Mouse (Mus musculus) liver, embryonic 12.5 days (tissue): ENCODE data around the gene Tubgcp2. TPM values are rescaled to one million over a fixed set of nuclear protein-coding genes. Genes with fewer than 3 reads are reported as not detected.

Experiments used
- ATAC-seq: fragments of 200-750 bp; cut with Nextera tagmentation; 2 replicates; pipeline ENCODE4 v1.8.0; 2017; ENCODE audit warnings: moderate number of reproducible peaks, mild to moderate bottlenecking, moderate library complexity
- H3K27ac ChIP-seq: fragments of 300-500 bp; sonication (generic); 2 replicates; pipeline ENCODE4 v1.5.1; 2016; ENCODE audit warnings: mild to moderate bottlenecking
- H3K27me3 ChIP-seq: fragments of 300-500 bp; sonication (generic); replicated peaks from 2 replicates; pipeline ENCODE4 v1.6.1; 2016; ENCODE audit warnings: mild to moderate bottlenecking, moderate library complexity
- H3K36me3 ChIP-seq: fragments of 300-500 bp; sonication (generic); 2 replicates; pipeline ENCODE4 v1.6.1; 2016; ENCODE audit warnings: mild to moderate bottlenecking, moderate library complexity
- H3K4me1 ChIP-seq: fragments of 300-500 bp; sonication (generic); 2 replicates; pipeline ENCODE4 v1.6.1; 2016
- H3K4me2 ChIP-seq: fragments of 300-500 bp; sonication (generic); 2 replicates; pipeline ENCODE4 v1.6.1; 2016; ENCODE audit warnings: mild to moderate bottlenecking, moderate library complexity
- H3K4me3 ChIP-seq: fragments of 300-500 bp; sonication (generic); 2 replicates; pipeline ENCODE4 v1.5.1; 2016; ENCODE audit warnings: mild to moderate bottlenecking, moderate library complexity
- H3K9ac ChIP-seq: fragments of 300-500 bp; sonication (generic); 2 replicates; pipeline ENCODE4 v1.6.1; 2016; ENCODE audit warnings: mild to moderate bottlenecking, moderate library complexity
- H3K9me3 ChIP-seq: fragments of 300-500 bp; sonication (generic); replicated peaks from 2 replicates; pipeline ENCODE4 v1.6.1; 2016; ENCODE audit warnings: mild to moderate bottlenecking, moderate library complexity
- WGBS: fragments of 180-500 bp; shearing (Covaris S2); methylation state at CpG from one replicate; pipeline ENCODE4 v1.1.7; 2016; ENCODE audit not compliant: insufficient replicate concordance; 5-methylcytosine and 5-hydroxymethylcytosine counted together
- polyA plus RNA-seq: library from polyadenylated mRNA; unstranded; fragments of >200 nt; fragmentation: Nextera tagmentation; extraction: Ambion mirVana; gene quantifications from 2 replicates; pipeline ENCODE4 v1.2.1, GENCODE M21; 2016

Tubgcp2 gene
- 36.6 and 38.3 TPM in 2 replicates for polyA plus RNA-seq

DNA sequence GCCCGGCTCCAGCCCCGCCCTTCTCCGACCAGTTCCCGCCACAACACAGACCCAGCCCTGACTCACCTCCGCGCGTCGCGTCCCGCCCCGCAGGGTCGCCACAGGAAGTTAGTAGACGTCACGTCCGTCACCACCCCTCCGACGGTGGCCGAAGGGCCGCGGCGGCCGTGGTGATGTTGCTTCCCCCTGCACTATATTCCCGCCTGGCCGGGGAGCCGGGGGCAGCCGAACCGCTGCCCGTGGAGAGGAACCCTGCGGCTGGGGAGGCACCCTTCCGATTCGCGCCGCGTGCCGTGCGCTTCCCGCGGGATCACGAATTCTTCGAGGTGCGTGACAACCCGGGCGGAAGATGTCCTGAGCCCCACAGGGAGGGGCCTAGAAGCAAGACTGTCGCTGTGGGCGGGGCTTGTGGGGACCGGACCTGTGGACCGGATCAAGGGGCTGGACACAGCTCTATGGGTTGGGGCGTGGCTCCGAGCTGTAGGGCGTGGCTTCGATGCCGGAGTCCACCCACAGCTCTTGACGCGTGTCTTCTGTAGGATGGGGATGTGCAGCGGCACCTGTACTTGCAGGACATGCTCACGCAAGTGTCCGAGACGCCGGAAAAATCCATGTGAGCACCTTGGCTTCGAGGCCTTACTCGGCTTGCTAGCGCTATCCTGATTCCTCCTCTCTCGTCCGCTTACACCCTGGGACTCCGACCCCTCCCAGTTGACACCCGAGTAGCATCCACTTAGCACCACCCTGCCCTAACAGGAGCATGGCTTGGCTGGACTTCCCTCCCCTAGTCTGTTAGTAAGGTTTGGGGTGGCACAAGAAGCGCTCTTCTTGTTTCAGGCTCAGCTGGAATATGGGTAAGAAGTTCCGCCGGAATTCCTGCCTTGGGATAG, at the start of gene Tubgcp2, which contains the start of gene Zfp511:
TSS of gene Tubgcp2 (minus strand) at position 389 of the 890 bp plus-strand sequence.
TSS of gene Zfp511 (plus strand) at position 111 of the 890 bp plus-strand sequence.
- Histone ChIP-seq H3K4me1 (peaks cover 23% of the 10 kb centered on the region), H3K36me3 (peaks cover 63% of the 10 kb centered on the region), H3K9ac (peak within 1 kb of the TSS; percentile 85), H3K27ac (peak within 1 kb of the TSS; percentile 80), H3K4me2 (peak within 1 kb of the TSS; percentile 83), H3K4me3 (peak within 1 kb of the TSS; percentile 77), H3K27me3 (no peaks in the 10 kb centered on the region), H3K9me3 (no peaks in the 10 kb centered on the region)
- under 1% methylated on average over 69 of the region's 69 CpGs for WGBS
- peak; percentile 98 for ATAC-seq

- H3K36me3 ChIP-seq, result no peaks in the 10 kb centered on the region
- H3K4me3 ChIP-seq, result no peak within 1 kb of the TSS
- WGBS, result 10% methylated on average over 18 of the region's 18 CpGs
- peaks cover 44% of the 10 kb centered on the region for H3K27me3 ChIP-seq
- ATAC-seq, result peak; percentile 35; the same call in 1 of the 2 replicates
- no peak within 1 kb of the TSS for H3K4me2 ChIP-seq
- no peak within 1 kb of the TSS for H3K27ac ChIP-seq
- no peak within 1 kb of the TSS for H3K9ac ChIP-seq
- 0 out of 2 replicates have a peak, but pooled peaks cover 4% of the 10 kb centered on the region for H3K4me1 ChIP-seq
- H3K9me3 ChIP-seq, result no peaks in the 10 kb centered on the region
These were observed 45.8 kb upstream of the Tubgcp2 start, which contains the start of gene Caly for GRCm38 (mm10) chr7:140082242-140082678. TSS of gene Caly (minus strand) at chr7:140082548.

GRCm38 (mm10) chr7:140081408-140082241, 45.2 kb upstream of the Tubgcp2 start:
- peaks cover 44% of the 10 kb centered on the region for H3K27me3 ChIP-seq
- peak; percentile 10; the same call in 1 of the 2 replicates for ATAC-seq

GRCm38 (mm10) chr7:140080503-140081156, 44.2 kb upstream of the Tubgcp2 start:
- Histone ChIP-seq H3K4me1 (0 out of 2 replicates have a peak, but pooled peaks cover 4% of the 10 kb centered on the region), H3K9ac (no peak overlapping the region), H3K4me3 (no peak overlapping the region), H3K9me3 (no peaks in the 10 kb centered on the region), H3K27me3 (peaks cover 44% of the 10 kb centered on the region), H3K27ac (no peak overlapping the region), H3K36me3 (no peaks in the 10 kb centered on the region), H3K4me2 (no peak overlapping the region)
- peak; percentile 43; the same call in 1 of the 2 replicates for ATAC-seq
- WGBS, result 6% methylated on average over 24 of the region's 24 CpGs

More at GRCm38 (mm10) chr7:140081408-140082241, 45.2 kb upstream of the Tubgcp2 start:
- Histone ChIP-seq H3K4me1 (0 out of 2 replicates have a peak, but pooled peaks cover 4% of the 10 kb centered on the region), H3K9me3 (no peaks in the 10 kb centered on the region), H3K36me3 (no peaks in the 10 kb centered on the region), H3K9ac (no peak overlapping the region), H3K4me3 (no peak overlapping the region), H3K4me2 (no peak overlapping the region), H3K27ac (no peak overlapping the region)
- WGBS, result 26% methylated on average over 20 of the region's 20 CpGs

GRCm38 (mm10) chr7:140078711-140079110, 42.2 kb upstream of the Tubgcp2 start:
- H3K9me3 ChIP-seq, result no peaks in the 10 kb centered on the region
- 3% methylated on average over 5 of the region's 5 CpGs for WGBS
- H3K4me1 ChIP-seq, result 0 out of 2 replicates have a peak, but pooled peaks cover 4% of the 10 kb centered on the region
- no peak overlapping the region for H3K4me3 ChIP-seq
- H3K36me3 ChIP-seq, result no peaks in the 10 kb centered on the region
- H3K4me2 ChIP-seq, result no peak overlapping the region
- no peak overlapping the region for H3K9ac ChIP-seq
- no peak overlapping the region for H3K27ac ChIP-seq
- no peak for ATAC-seq
- H3K27me3 ChIP-seq, result peaks cover 44% of the 10 kb centered on the region

GRCm38 (mm10) chr7:140077698-140078097, 41.2 kb upstream of the Tubgcp2 start:
- no peaks in the 10 kb centered on the region for H3K9me3 ChIP-seq
- no peak overlapping the region for H3K4me3 ChIP-seq
- H3K27me3 ChIP-seq, result peaks cover 41% of the 10 kb centered on the region
- no peak overlapping the region for H3K4me2 ChIP-seq
- 54% methylated on average over 6 of the region's 6 CpGs for WGBS
- no peaks in the 10 kb centered on the region for H3K36me3 ChIP-seq
- 0 out of 2 replicates have a peak, but pooled peaks cover 4% of the 10 kb centered on the region for H3K4me1 ChIP-seq
- H3K27ac ChIP-seq, result no peak overlapping the region
- H3K9ac ChIP-seq, result no peak overlapping the region
- no peak for ATAC-seq

- 22% methylated on average over 39 of the region's 39 CpGs for WGBS
- H3K4me2 ChIP-seq, result peak overlapping the region; percentile 55
- H3K27me3 ChIP-seq, result peaks cover 46% of the 10 kb centered on the region
- H3K9ac ChIP-seq, result no peak overlapping the region
- H3K27ac ChIP-seq, result no peak overlapping the region
- H3K9me3 ChIP-seq, result no peaks in the 10 kb centered on the region
- H3K4me3 ChIP-seq, result peak overlapping the region; percentile 16; the same call in 1 of the 2 replicates
- H3K36me3 ChIP-seq, result no peaks in the 10 kb centered on the region
- ATAC-seq, result peak; percentile 24; the same call in 1 of the 2 replicates
- no peaks in the 10 kb centered on the region for H3K4me1 ChIP-seq
These were observed 33.7 kb upstream of the Tubgcp2 start for GRCm38 (mm10) chr7:140070042-140070711.

DNA sequence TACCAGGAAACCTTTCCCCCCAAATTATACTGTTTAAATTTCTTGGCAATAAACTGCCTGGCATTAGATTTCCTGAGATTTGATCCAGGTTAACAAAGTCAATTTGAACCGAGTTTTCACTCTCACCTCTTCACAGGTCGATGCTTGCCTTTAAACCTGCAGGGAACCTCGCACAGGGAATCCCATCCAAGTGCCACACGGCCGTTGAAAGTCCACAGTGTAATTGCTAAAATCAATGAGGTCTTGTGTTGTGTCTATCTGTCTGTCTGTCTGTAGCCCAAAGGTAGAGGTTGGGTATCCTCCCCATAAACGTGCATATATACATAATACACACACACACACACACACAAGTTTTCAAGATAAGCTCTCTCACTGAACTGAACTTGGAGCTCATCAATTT, 30.9 kb upstream of the Tubgcp2 start:
- Histone ChIP-seq H3K4me1 (no peaks in the 10 kb centered on the region), H3K27ac (no peak overlapping the region), H3K9ac (no peak overlapping the region), H3K9me3 (no peaks in the 10 kb centered on the region), H3K27me3 (peaks cover 65% of the 10 kb centered on the region), H3K4me2 (no peak overlapping the region), H3K36me3 (no peaks in the 10 kb centered on the region), H3K4me3 (no peak overlapping the region)
- no peak for ATAC-seq
- WGBS, result 39% methylated on average over 6 of the region's 6 CpGs

- no peaks in the 10 kb centered on the region for H3K4me1 ChIP-seq
- no peaks in the 10 kb centered on the region for H3K9me3 ChIP-seq
- WGBS, result 16% methylated on average over 7 of the region's 7 CpGs
- H3K36me3 ChIP-seq, result no peaks in the 10 kb centered on the region
- H3K27ac ChIP-seq, result no peak overlapping the region
- peaks cover 83% of the 10 kb centered on the region for H3K27me3 ChIP-seq
- no peak for ATAC-seq
- no peak overlapping the region for H3K4me2 ChIP-seq
- no peak overlapping the region for H3K9ac ChIP-seq
- no peak overlapping the region for H3K4me3 ChIP-seq
These were observed 26.6 kb upstream of the Tubgcp2 start for GRCm38 (mm10) chr7:140063092-140063491.

DNA sequence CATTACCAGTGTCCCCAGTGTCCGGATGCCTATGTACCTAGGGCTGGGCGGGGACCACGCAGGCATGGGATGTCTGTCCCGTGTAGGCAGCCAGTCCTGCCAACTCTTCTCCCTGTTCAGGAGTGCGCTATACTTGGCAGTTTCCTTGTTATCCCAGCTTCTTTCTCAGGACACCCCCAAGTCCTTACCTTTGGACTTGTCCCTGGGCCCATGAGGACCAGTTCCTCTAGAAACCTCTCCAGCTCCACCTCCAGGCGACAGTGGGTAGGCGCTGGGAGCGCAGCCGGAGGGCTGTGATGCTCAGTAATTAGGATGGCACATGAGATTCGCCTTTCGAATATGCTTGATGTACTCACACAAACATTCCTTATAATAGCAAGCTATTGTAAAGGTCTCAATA, 25.8 kb upstream of the Tubgcp2 start:
- WGBS, result 17% methylated on average over 11 of the region's 11 CpGs
- ATAC-seq, result 0 out of 2 replicates have a peak, but pooled peaks have one; percentile 17
- Histone ChIP-seq H3K36me3 (no peaks in the 10 kb centered on the region), H3K4me2 (no peak overlapping the region), H3K9ac (no peak overlapping the region), H3K4me1 (no peaks in the 10 kb centered on the region), H3K9me3 (no peaks in the 10 kb centered on the region), H3K27me3 (peaks cover 91% of the 10 kb centered on the region), H3K27ac (no peak overlapping the region), H3K4me3 (no peak overlapping the region)

- H3K4me3 ChIP-seq, result no peak overlapping the region
- H3K4me1 ChIP-seq, result no peaks in the 10 kb centered on the region
- no peak overlapping the region for H3K9ac ChIP-seq
- WGBS, result 4% methylated on average over 6 of the region's 6 CpGs
- H3K27me3 ChIP-seq, result peaks cover 96% of the 10 kb centered on the region
- H3K27ac ChIP-seq, result no peak overlapping the region
- no peaks in the 10 kb centered on the region for H3K36me3 ChIP-seq
- no peak for ATAC-seq
- H3K9me3 ChIP-seq, result no peaks in the 10 kb centered on the region
- no peak overlapping the region; the same call in 1 of the 2 replicates for H3K4me2 ChIP-seq
These were observed 25.3 kb upstream of the Tubgcp2 start for GRCm38 (mm10) chr7:140061832-140062130.
